Mouse (Mus musculus) liver, adult 10 weeks (tissue): ENCODE results near the gene Gpr141. TPM values are rescaled to one million over a fixed set of nuclear protein-coding genes. Genes with fewer than 3 reads are reported as not detected.

Source experiments
- polyA plus RNA-seq: library from polyadenylated mRNA; stranded (reverse); fragments of 350-450 nt; fragmentation: Illumina TruSeq; extraction: RNeasy Lipid Tissue Mini Kit (QIAGEN cat#74804); gene quantifications from one replicate; pipeline ENCODE4 v1.2.3, GENCODE M21; 2014; ENCODE audit warnings: low read depth, low replicate concordance

The Gpr141 gene
- polyA plus RNA-seq = 0.24 TPM

DNA sequence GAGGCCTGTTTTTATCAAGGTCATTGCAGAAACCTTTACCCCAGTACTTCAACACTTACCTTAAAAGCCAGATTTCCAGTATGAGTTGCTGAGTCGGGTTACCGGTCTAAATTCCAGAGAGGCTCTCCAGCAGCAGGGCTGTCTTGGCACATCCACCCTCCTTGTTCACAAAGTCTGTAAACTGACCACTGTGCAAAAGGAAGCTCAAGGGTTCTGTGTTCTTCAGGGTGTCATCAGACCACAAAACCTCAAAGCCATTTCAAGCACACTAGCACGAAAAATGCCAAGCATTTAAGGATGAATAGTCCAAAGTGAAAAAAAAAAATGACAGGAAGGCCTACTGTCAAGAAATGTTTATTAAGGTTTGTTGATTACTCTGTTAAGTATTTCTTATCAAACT, at the start of gene Gpr141:
Gene Gpr141, minus strand, starts transcription at position 187 of the 400 bp plus-strand sequence.

Other genes with a start within 250 kb of the Gpr141 start
- 0.42 TPM for gene Epdr1, start 204.3 kb downstream of the Gpr141 start, polyA plus RNA-seq
- gene Sfrp4, start 201.2 kb downstream of the Gpr141 start, polyA plus RNA-seq = not detected
- not detected for gene Nme8, start 126.5 kb downstream of the Gpr141 start, polyA plus RNA-seq